Mouse (Mus musculus) stomach, embryonic 14.5 days (tissue): Measurements from ENCODE around the gene Zfp821. TPM values are rescaled to one million over a fixed set of nuclear protein-coding genes. Genes with fewer than 3 reads are reported as not detected.

Source experiments
- ATAC-seq: fragments of 200-750 bp; cut with Nextera tagmentation; 2 replicates; pipeline ENCODE4 v1.8.0; 2017; ENCODE audit warnings: low read depth, moderate TSS enrichment; ENCODE audit not compliant: insufficient number of reproducible peaks, insufficient read depth, low FRiP score
- H3K27ac ChIP-seq: fragments of 300-500 bp; sonication (generic); 2 replicates; pipeline ENCODE4 v1.5.1; 2014; ENCODE audit warnings: mild to moderate bottlenecking, low read length, moderate library complexity, mixed read lengths
- H3K27me3 ChIP-seq: fragments of 300-500 bp; sonication (generic); 2 replicates; pipeline ENCODE4 v1.6.1; 2014; ENCODE audit warnings: low read length, control low read depth, mixed read lengths; ENCODE audit not compliant: control insufficient read depth, insufficient read depth
- H3K36me3 ChIP-seq: fragments of 300-500 bp; sonication (generic); 2 replicates; pipeline ENCODE4 v1.6.1; 2014; ENCODE audit warnings: mild to moderate bottlenecking, control low read depth, low read length, moderate library complexity, mixed read lengths; ENCODE audit not compliant: control insufficient read depth, insufficient read depth
- H3K4me1 ChIP-seq: fragments of 300-500 bp; sonication (generic); 2 replicates; pipeline ENCODE4 v1.6.1; 2014; ENCODE audit warnings: low read length, control low read depth, mixed read lengths; ENCODE audit not compliant: control insufficient read depth, insufficient read depth
- H3K4me2 ChIP-seq: fragments of 300-500 bp; sonication (generic); replicated peaks from 2 replicates; pipeline ENCODE4 v1.6.1; 2014; ENCODE audit warnings: low read depth, low read length, control low read depth
- H3K4me3 ChIP-seq: fragments of 300-500 bp; sonication (generic); 2 replicates; pipeline ENCODE4 v1.5.1; 2014; ENCODE audit warnings: low read depth, low read length, control low read depth
- H3K9ac ChIP-seq: fragments of 300-500 bp; sonication (generic); replicated peaks from 2 replicates; pipeline ENCODE4 v1.6.1; 2014; ENCODE audit warnings: low read depth, mild to moderate bottlenecking, control low read depth, low read length, moderate library complexity, mixed read lengths
- H3K9me3 ChIP-seq: fragments of 300-500 bp; sonication (generic); 2 replicates; pipeline ENCODE4 v1.6.1; 2016; ENCODE audit warnings: low read depth, low read length, control low read depth; ENCODE audit not compliant: control insufficient read depth
- WGBS: fragments of 180-500 bp; shearing (Covaris S2); extraction: QIAGEN DNeasy Blood & Tissue Kit; methylation state at CpG from one replicate; pipeline ENCODE4 v1.1.7; 2014; 5-methylcytosine and 5-hydroxymethylcytosine counted together
- polyA plus RNA-seq: library from polyadenylated mRNA; unstranded; fragments of >200 nt; fragmentation: Nextera tagmentation; extraction: Ambion mirVana; gene quantifications from 2 replicates; pipeline ENCODE4 v1.2.1, GENCODE M21; 2014

The Zfp821 gene
- polyA plus RNA-seq = 29.7 and 33.0 TPM in 2 replicates

DNA sequence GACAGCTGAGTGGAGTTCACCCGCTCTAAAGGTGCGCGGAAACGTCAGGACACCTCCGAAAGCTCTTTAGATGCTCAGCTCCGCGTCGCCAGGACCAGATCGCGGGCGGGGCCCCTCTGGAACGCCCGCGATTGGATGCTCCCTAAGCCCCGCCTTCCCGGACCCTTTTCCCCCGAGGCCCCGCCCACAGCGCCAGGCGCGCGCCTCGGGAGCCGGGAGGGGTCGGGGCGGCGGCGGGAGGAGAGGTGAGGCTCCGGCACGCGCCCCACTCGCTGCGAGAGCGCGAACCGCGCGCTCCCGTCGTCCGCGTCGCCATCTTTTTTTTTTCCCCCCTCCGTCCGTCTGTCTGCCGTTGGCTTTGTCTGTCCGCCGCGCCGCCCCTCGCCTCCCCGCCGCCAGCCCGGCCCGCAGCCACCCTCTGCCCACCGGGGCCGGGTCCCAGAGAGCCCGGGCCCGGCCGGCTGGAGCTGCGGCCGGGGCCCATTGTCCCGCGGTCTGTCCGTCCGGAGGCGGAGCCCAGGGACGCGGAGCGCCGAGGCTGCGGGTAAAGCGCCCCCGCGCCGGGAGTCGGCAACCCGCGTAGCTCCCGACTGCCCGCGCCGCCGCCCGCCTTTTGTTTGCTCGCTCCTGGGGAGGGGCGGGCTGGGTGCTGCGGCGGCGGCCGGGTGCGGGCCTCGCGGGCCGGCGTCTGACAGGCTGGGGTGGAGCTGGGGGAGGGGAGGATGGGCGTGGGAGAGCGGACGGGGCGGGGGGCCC is at the start of gene Zfp821:
Gene Zfp821 (plus strand): TSS at position 227 of the 756 bp plus-strand sequence.
- peak within 1 kb of the TSS; percentile 91 for H3K4me2 ChIP-seq
- H3K4me1 ChIP-seq = peaks cover 10% of the 10 kb centered on the region; the same call in 1 of the 2 replicates
- peak within 1 kb of the TSS; percentile 94 for H3K4me3 ChIP-seq
- peak within 1 kb of the TSS; percentile 96 for H3K27ac ChIP-seq
- peaks cover 25% of the 10 kb centered on the region for H3K36me3 ChIP-seq
- WGBS = under 1% methylated on average over 77 of the region's 100 CpGs
- H3K9ac ChIP-seq = peak within 1 kb of the TSS; percentile 97
- no peaks in the 10 kb centered on the region for H3K27me3 ChIP-seq
- no peaks in the 10 kb centered on the region for H3K9me3 ChIP-seq
- peak; percentile 87 for ATAC-seq

DNA sequence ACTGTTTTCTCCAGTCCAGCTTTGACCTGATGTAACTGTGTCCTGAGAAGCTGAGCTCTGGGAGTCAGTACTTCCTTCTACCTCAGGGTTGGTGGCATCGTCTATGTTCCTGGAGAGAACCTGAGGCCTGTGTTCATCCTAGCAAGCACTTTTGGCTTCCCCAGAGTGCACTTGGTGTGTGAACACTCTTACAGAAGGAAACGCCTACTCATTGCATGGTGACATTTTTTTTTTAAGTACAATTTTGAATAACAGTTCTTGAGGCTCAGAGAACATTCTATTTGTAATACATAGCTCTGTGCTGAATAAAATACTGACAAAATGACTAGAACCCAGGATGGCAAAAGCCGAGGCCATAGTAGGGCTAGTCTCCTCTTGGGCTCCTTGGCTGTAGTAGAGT is 48.5 kb upstream of the Zfp821 start:
- Histone ChIP-seq H3K9me3 (no peaks in the 10 kb centered on the region), H3K4me3 (no peak overlapping the region), H3K9ac (no peak overlapping the region), H3K4me1 (no peaks in the 10 kb centered on the region), H3K27ac (no peak overlapping the region), H3K4me2 (no peak overlapping the region), H3K36me3 (no peaks in the 10 kb centered on the region), H3K27me3 (no peaks in the 10 kb centered on the region)
- no peak for ATAC-seq
- 89% methylated on average over 3 of the region's 3 CpGs for WGBS

DNA sequence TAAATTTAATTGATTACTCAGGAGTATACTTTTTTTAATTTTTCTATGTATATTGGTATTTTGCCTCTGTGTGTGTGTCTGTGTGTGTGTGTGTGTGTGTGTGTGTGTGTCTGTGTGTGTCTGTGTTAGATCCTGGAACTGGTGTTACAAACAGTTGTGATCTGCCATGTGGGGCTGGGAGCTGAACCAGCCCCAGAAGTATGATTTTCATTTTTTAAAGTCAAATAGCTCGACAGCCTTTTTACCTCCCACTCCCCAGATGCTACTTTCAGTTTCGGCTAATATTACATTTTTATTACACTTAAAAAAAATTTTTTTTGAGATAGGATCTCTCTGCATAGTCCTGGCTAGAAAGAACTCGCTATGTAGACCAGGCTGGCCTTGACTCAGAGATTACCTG is 43.0 kb upstream of the Zfp821 start:
- no peak for ATAC-seq

DNA sequence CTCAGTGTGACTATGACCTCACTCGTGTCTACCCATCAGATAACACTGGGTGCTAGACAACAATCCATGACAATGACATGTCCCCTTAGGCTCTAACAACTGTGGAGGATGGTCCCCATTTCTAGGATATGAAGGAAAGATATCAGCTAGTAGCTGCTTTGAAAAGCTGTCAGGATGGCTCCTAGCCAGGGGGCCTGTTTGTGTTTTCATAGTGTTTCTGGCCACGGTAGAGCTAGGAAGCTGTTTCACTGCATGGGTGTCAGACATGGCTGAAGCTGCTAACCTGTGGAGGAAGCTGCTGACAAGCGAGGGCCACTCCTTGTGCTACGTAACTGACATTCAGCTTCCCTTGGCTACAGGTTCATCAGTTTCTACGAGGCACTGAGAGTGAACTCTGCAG is 38.7 kb upstream of the Zfp821 start:
- no peak for ATAC-seq
- Histone ChIP-seq H3K9ac (no peak overlapping the region), H3K4me3 (no peak overlapping the region), H3K9me3 (no peaks in the 10 kb centered on the region), H3K27me3 (no peaks in the 10 kb centered on the region), H3K36me3 (peaks cover 26% of the 10 kb centered on the region), H3K27ac (no peak overlapping the region), H3K4me1 (no peaks in the 10 kb centered on the region), H3K4me2 (no peak overlapping the region)
- WGBS = 86% methylated on average over 5 of the region's 5 CpGs

More for the DNA sequence above, 43.0 kb upstream of the Zfp821 start:
- 79% methylated on average over 3 of the region's 3 CpGs for WGBS
- H3K36me3 ChIP-seq = 0 out of 2 replicates have a peak, but pooled peaks cover under 1% of the 10 kb centered on the region
- no peaks in the 10 kb centered on the region for H3K9me3 ChIP-seq
- H3K4me1 ChIP-seq = no peaks in the 10 kb centered on the region
- H3K27me3 ChIP-seq = no peaks in the 10 kb centered on the region
- H3K9ac ChIP-seq = no peak overlapping the region
- no peak overlapping the region for H3K27ac ChIP-seq
- no peak overlapping the region for H3K4me2 ChIP-seq
- H3K4me3 ChIP-seq = no peak overlapping the region

DNA sequence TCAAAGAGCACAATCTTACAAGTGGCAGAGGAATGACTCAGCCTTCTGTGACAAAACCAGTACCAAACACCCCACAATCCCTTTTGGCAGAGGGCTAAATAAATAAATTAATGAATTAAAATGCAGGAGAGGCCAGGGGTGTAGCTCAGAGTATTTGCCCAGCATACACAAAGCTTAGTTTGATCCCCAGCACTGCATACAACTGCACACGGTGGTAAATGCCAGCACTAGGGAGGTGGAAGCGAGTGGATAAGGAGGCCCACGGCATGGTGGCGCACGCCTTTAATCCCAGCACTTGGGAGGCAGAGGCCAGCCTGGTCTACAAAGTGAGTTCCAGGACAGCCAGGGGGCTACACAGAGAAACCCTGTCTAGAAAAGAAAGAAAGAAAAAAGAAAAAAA is 32.7 kb upstream of the Zfp821 start:
- H3K9ac ChIP-seq = no peak overlapping the region
- no peaks in the 10 kb centered on the region for H3K9me3 ChIP-seq
- no peak overlapping the region for H3K4me2 ChIP-seq
- WGBS = 88% methylated on average over 5 of the region's 5 CpGs
- no peak for ATAC-seq
- no peak overlapping the region for H3K4me3 ChIP-seq
- no peaks in the 10 kb centered on the region for H3K4me1 ChIP-seq
- peaks cover 78% of the 10 kb centered on the region for H3K36me3 ChIP-seq
- H3K27ac ChIP-seq = no peak overlapping the region
- no peaks in the 10 kb centered on the region for H3K27me3 ChIP-seq

DNA sequence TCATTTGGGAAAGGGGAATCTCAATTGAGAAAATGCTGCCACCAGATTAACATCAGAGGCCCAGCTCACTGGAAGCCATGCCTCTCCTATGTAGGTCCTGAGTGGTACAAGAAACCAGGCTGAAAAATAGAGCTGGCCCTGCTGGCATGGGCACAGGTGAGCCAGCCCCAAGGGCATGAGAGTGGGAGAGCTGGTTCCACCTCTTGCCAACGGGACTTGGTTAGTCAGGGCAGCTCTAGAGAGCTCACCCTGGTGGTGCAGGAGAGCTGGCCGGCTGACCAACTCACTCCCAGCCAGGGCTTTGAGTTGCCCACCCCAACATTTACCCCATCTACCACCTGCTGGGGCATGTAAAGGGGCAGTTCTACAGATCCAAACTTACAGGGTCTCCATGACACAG is 31.8 kb upstream of the Zfp821 start:
- Histone ChIP-seq H3K36me3 (peaks cover 80% of the 10 kb centered on the region), H3K9ac (no peak overlapping the region), H3K27me3 (no peaks in the 10 kb centered on the region), H3K27ac (no peak overlapping the region), H3K9me3 (no peaks in the 10 kb centered on the region), H3K4me3 (no peak overlapping the region), H3K4me1 (no peaks in the 10 kb centered on the region), H3K4me2 (no peak overlapping the region)
- 92% methylated on average over 2 of the region's 2 CpGs for WGBS
- ATAC-seq = no peak

DNA sequence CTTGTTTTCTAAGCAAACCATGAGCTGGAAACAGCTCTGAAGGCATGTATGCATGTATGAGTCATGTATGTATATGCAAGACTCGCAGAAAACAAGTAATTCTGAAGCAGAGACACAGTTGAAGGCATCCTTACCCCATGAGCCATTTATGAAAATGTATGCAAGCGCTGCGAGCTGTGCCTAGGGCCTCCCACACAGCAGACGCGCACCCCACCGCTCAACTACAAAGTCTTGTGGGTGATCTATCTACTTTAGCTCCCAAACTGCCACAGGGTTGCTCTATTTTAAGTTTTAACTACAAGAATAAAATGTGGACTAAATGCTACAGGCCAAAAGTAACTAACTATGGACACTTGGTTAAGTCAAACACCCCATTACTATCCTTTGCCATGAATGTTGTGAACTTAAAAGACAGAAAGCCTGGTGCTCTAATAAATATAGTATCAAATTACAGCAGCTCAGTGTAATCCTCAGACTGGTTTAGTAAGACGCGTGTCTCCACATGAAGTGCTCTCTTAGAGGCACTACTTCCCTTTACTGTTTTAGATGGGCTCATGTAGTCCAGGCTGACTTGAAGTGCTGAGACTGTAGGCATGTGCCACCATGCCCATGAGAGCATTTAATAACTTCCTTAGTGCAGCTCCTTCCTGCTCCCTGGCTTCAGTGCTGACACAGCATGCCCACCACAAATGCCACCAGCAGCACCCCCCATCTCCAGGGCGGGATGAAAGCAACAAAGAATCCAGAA is 29.3 kb upstream of the Zfp821 start:
- no peaks in the 10 kb centered on the region for H3K27me3 ChIP-seq
- H3K4me1 ChIP-seq = no peaks in the 10 kb centered on the region
- ATAC-seq = no peak
- H3K36me3 ChIP-seq = peaks cover 88% of the 10 kb centered on the region
- H3K4me2 ChIP-seq = no peak overlapping the region
- H3K4me3 ChIP-seq = no peak overlapping the region
- H3K9me3 ChIP-seq = no peaks in the 10 kb centered on the region
- no peak overlapping the region for H3K9ac ChIP-seq
- H3K27ac ChIP-seq = no peak overlapping the region
- WGBS = 90% methylated on average over 9 of the region's 9 CpGs

DNA sequence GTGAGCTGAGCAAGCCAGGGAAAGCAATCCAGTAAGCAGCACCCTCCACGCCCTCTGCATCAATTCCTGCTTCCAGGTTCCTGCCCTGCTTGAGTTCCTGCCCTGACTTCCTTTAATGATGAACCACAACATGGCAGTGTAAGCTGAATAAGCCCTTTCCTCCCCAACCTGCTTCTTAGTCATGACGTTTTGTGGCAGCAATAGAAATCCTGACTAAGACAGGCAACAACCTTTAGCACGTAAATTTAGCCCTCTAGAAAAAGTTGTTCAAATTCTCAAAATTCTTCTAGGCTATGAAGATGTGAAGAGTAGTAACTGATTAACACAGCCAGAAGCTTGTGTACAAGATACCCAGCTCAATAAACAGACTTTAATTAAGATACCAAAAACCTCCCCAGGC is 23.8 kb upstream of the Zfp821 start:
- Histone ChIP-seq H3K9me3 (no peaks in the 10 kb centered on the region), H3K9ac (no peak overlapping the region), H3K36me3 (peaks cover 57% of the 10 kb centered on the region), H3K4me2 (no peak overlapping the region), H3K27ac (no peak overlapping the region), H3K27me3 (no peaks in the 10 kb centered on the region), H3K4me1 (no peaks in the 10 kb centered on the region), H3K4me3 (no peak overlapping the region)
- no peak for ATAC-seq
- WGBS = 74% methylated on average over 3 of the region's 3 CpGs
